Mouse (Mus musculus) adrenal gland, postnatal 25 days (tissue): ENCODE data around the gene Psap. TPM values are rescaled to one million over a fixed set of nuclear protein-coding genes. Genes with fewer than 3 reads are reported as not detected.

ENCODE experiments used
- DNase-seq: peaks from one replicate; pipeline ENCODE4 v3.0.0; 2021; ENCODE audit warnings: mixed read lengths
- total RNA-seq: library from RNA; stranded (reverse); gene quantifications from 2 replicates; pipeline ENCODE4 v1.2.3, GENCODE M21; 2021

Gene Psap
- total RNA-seq, 1 experiment from 2014 or later, result 984 TPM

DNA sequence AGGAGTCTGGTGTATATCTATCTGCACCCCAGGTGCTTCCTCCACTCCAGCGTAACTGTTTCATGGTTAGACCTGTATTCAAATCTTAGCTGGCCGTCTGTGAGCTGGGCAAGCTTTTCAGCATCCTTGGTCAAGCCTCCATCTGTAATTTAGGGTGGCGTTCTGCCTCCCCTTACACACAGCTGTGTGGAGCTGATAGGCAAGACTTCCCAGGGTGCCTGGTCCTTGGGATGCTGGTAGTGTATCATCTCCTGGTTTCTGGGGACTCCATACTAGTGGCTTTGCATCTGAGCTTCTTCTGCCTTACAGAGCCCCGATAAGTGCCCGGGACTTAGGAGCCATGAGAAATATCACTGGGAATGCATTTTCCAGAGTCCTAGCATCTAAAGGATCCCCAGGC lies 72.2 kb downstream of the Psap start:
- DNase-seq, result no peak

GRCm38 (mm10) chr10:60350077-60350804 lies 72.8 kb downstream of the Psap start:
- DNase-seq, result no peak

- peak; percentile 96 for DNase-seq
Observed at GRCm38 (mm10) chr10:60350805-60351167, 73.4 kb downstream of the Psap start.

- no peak for DNase-seq
Observed at GRCm38 (mm10) chr10:60351248-60351647, 73.8 kb downstream of the Psap start.

GRCm38 (mm10) chr10:60351761-60352455 lies 74.5 kb downstream of the Psap start:
- no peak for DNase-seq

Other genes with a start within 250 kb of the Psap start
- 27.3 and 35.2 TPM in 2 replicates for gene Spock2, start 171.4 kb upstream of the Psap start, total RNA-seq
- gene Chst3, start 58.4 kb upstream of the Psap start, total RNA-seq, result 0.85 and 1.7 TPM in 2 replicates
- 6.3 and 11.3 TPM in 2 replicates for gene Vsir, start 69.2 kb downstream of the Psap start, total RNA-seq
- gene Gm17455, start 122.1 kb downstream of the Psap start, total RNA-seq, result not detected in 2 replicates